Mouse (Mus musculus) activated CD4-positive, CD25-positive, alpha-beta regulatory T cell (primary cell): ENCODE measurements around the gene Gm5624. TPM values are rescaled to one million over a fixed set of nuclear protein-coding genes. Genes with fewer than 3 reads are reported as not detected.

ENCODE experiments used
- polyA plus RNA-seq, 2 experiments: library from polyadenylated mRNA; unstranded; fragments of 100-300 nt; shearing (Covaris generic); gene quantifications; one replicate each; pipeline ENCODE4 v1.2.1; 2017

The Gm5624 gene
- polyA plus RNA-seq: not detected

GRCm38 (mm10) chr14:44627737-44628136 lies at the start of gene Gm5624:
Gene Gm5624 (minus strand): TSS chr14:44627938.

GRCm38 (mm10) chr14:44582853-44583252 lies 44.9 kb downstream of the Gm5624 start, which contains the start of gene Gm8247:
Gene Gm8247 (plus strand): TSS chr14:44583153.

GRCm38 (mm10) chr14:44517976-44518375 lies 109.8 kb downstream of the Gm5624 start, which contains the start of gene Gm17093:
Gene Gm17093 (plus strand): TSS chr14:44518276.

Other genes starting within 250 kb of the Gm5624 start
- not detected for gene Gm3371, start 217.2 kb downstream of the Gm5624 start, polyA plus RNA-seq
- under 1 TPM in 1 of 2 experiments, not detected in 1; 0.29 TPM for gene Gm8232, start 194.3 kb downstream of the Gm5624 start, polyA plus RNA-seq
- gene BC061237, start 135.5 kb downstream of the Gm5624 start, polyA plus RNA-seq: under 1 TPM in 1 of 2 experiments, not detected in 1; 0.15 TPM
- not detected for gene Gm17093, start 109.7 kb downstream of the Gm5624 start, polyA plus RNA-seq
- gene Gm8247, start 44.8 kb downstream of the Gm5624 start, polyA plus RNA-seq: not detected
- under 1 TPM in 1 of 2 experiments, not detected in 1; 0.32 TPM for gene Gm8257, start 78.5 kb upstream of the Gm5624 start, polyA plus RNA-seq
- gene Gm8267, start 122.4 kb upstream of the Gm5624 start, polyA plus RNA-seq: under 1 TPM in 1 of 2 experiments, not detected in 1; 0.96 TPM
- gene Ptgdr, start 231.4 kb upstream of the Gm5624 start, polyA plus RNA-seq: not detected